Mouse (Mus musculus) kidney, postnatal 0 days (tissue): Measurements from ENCODE around the gene Ndufa11. TPM values are rescaled to one million over a fixed set of nuclear protein-coding genes. Genes with fewer than 3 reads are reported as not detected.
A peak's percentile ranks its signal among the peaks of the same experiment; 100 is the strongest.

Experiments used
- ATAC-seq: fragments of 200-750 bp; cut with Nextera tagmentation; replicated peaks from 2 replicates; pipeline ENCODE4 v1.8.0; 2017; ENCODE audit warnings: low read depth, moderate number of reproducible peaks, moderate TSS enrichment, moderate library complexity; ENCODE audit not compliant: low FRiP score
- DNase-seq: peaks from one replicate; pipeline ENCODE4 v3.0.0-alpha.2; 2016; ENCODE audit warnings: low spot score
- H3K27ac ChIP-seq: fragments of 300-500 bp; sonication (generic); 2 replicates; pipeline ENCODE4 v1.5.1; 2014; ENCODE audit warnings: mild to moderate bottlenecking
- H3K27me3 ChIP-seq: fragments of 300-500 bp; sonication (generic); 2 replicates; pipeline ENCODE4 v1.6.1; 2014; ENCODE audit warnings: low read length, mixed read lengths; ENCODE audit not compliant: insufficient read depth
- H3K36me3 ChIP-seq: fragments of 300-500 bp; sonication (generic); 2 replicates; pipeline ENCODE4 v1.6.1; 2014; ENCODE audit warnings: low read length, mixed read lengths; ENCODE audit not compliant: insufficient read depth
- H3K4me1 ChIP-seq: fragments of 300-500 bp; sonication (generic); replicated peaks from 2 replicates; pipeline ENCODE4 v1.6.1; 2014; ENCODE audit warnings: antibody characterized with exemption, low read length, mixed read lengths; ENCODE audit not compliant: insufficient read depth
- H3K4me2 ChIP-seq: fragments of 300-500 bp; sonication (generic); 2 replicates; pipeline ENCODE4 v1.6.1; 2014; ENCODE audit warnings: mild to moderate bottlenecking, low read length, moderate library complexity, mixed read lengths
- H3K4me3 ChIP-seq: fragments of 300-500 bp; sonication (generic); replicated peaks from 2 replicates; pipeline ENCODE4 v1.5.1; 2014; ENCODE audit warnings: low read depth, low read length
- H3K9ac ChIP-seq: fragments of 300-500 bp; sonication (generic); 2 replicates; pipeline ENCODE4 v1.6.1; 2014; ENCODE audit warnings: low read depth, low read length
- H3K9me3 ChIP-seq: fragments of 300-500 bp; sonication (generic); replicated peaks from 2 replicates; pipeline ENCODE4 v1.6.1; 2016; ENCODE audit warnings: low read length, inconsistent platforms, mixed read lengths
- CTCF ChIP-seq: IDR thresholded peaks from 2 replicates; pipeline ENCODE4 v1.5.1; 2016; ENCODE audit warnings: antibody characterized with exemption, low read depth, mild to moderate bottlenecking, moderate library complexity
- WGBS: fragments of 180-500 bp; shearing (Covaris S2); extraction: QIAGEN DNeasy Blood & Tissue Kit; methylation state at CpG from one replicate; pipeline ENCODE4 v1.1.7; 2014; 5-methylcytosine and 5-hydroxymethylcytosine counted together
- polyA plus RNA-seq: library from polyadenylated mRNA; unstranded; fragments of >200 nt; fragmentation: Nextera tagmentation; extraction: Ambion mirVana; gene quantifications from 2 replicates; pipeline ENCODE4 v1.2.1, GENCODE M21; 2015

Gene Ndufa11
- polyA plus RNA-seq, 1 experiment from 2014 or later = 742 TPM

GRCm38 (mm10) chr17:56754271-56755185 is 37.0 kb downstream of the Ndufa11 start:
- WGBS = 18% methylated on average over 36 of the region's 36 CpGs
- Histone ChIP-seq H3K27ac (no peak overlapping the region), H3K4me2 (0 out of 2 replicates have a peak overlapping the region, but pooled peaks have one; percentile 10), H3K9ac (no peak overlapping the region), H3K9me3 (no peaks in the 10 kb centered on the region), H3K4me1 (peaks cover 6% of the 10 kb centered on the region; the same call in 1 of the 2 replicates), H3K4me3 (no peak overlapping the region), H3K27me3 (peaks cover 13% of the 10 kb centered on the region; the same call in 1 of the 2 replicates), H3K36me3 (no peaks in the 10 kb centered on the region)
- DNase-seq (no peak), ATAC-seq (no peak)
- TF ChIP-seq CTCF = no peak

- WGBS = under 1% methylated on average over 49 of the region's 51 CpGs
- H3K9ac ChIP-seq = peak overlapping the region; percentile 70
- ATAC-seq (peak; percentile 19), DNase-seq (peak; percentile 36)
- H3K27me3 ChIP-seq = peaks cover 13% of the 10 kb centered on the region; the same call in 1 of the 2 replicates
- H3K4me3 ChIP-seq = peak overlapping the region; percentile 51
- TF ChIP-seq CTCF = peak; percentile 59
- H3K36me3 ChIP-seq = no peaks in the 10 kb centered on the region
- H3K27ac ChIP-seq = no peak overlapping the region
- H3K4me1 ChIP-seq = peaks cover 11% of the 10 kb centered on the region
- H3K9me3 ChIP-seq = no peaks in the 10 kb centered on the region
- peak overlapping the region; percentile 97 for H3K4me2 ChIP-seq
Observed at GRCm38 (mm10) chr17:56756703-56757399, 39.3 kb downstream of the Ndufa11 start.

GRCm38 (mm10) chr17:56757416-56758123 is 40.0 kb downstream of the Ndufa11 start, which contains the start of gene Nrtn:
Gene Nrtn, minus strand, starts transcription at chr17:56757530.
- Histone ChIP-seq H3K9me3 (no peaks in the 10 kb centered on the region), H3K27ac (no peak within 1 kb of the TSS; the same call in 1 of the 2 replicates), H3K9ac (peak within 1 kb of the TSS; percentile 70), H3K27me3 (peaks cover 13% of the 10 kb centered on the region; the same call in 1 of the 2 replicates), H3K4me1 (peaks cover 17% of the 10 kb centered on the region), H3K36me3 (no peaks in the 10 kb centered on the region), H3K4me2 (peak within 1 kb of the TSS; percentile 97), H3K4me3 (peak within 1 kb of the TSS; percentile 51)
- peak; percentile 73 for ATAC-seq
- DNase-seq = peak; percentile 88
- WGBS = under 1% methylated on average over 46 of the region's 48 CpGs
- no peak for TF ChIP-seq CTCF

- 3% methylated on average over 12 of the region's 12 CpGs for WGBS
- Histone ChIP-seq H3K9ac (no peak overlapping the region), H3K27ac (no peak overlapping the region), H3K4me2 (peak overlapping the region; percentile 97; the same call in 1 of the 2 replicates), H3K9me3 (no peaks in the 10 kb centered on the region), H3K36me3 (no peaks in the 10 kb centered on the region), H3K27me3 (peaks cover 13% of the 10 kb centered on the region; the same call in 1 of the 2 replicates), H3K4me1 (peaks cover 20% of the 10 kb centered on the region), H3K4me3 (no peak overlapping the region)
- DNase-seq (peak; percentile 67), ATAC-seq (0 out of 2 replicates have a peak, but pooled peaks have one; percentile 29)
- peak; percentile 71 for TF ChIP-seq CTCF
Observed at GRCm38 (mm10) chr17:56758132-56758531, 40.6 kb downstream of the Ndufa11 start.

- Histone ChIP-seq H3K4me3 (no peak overlapping the region), H3K9ac (no peak overlapping the region), H3K27ac (no peak overlapping the region), H3K9me3 (no peaks in the 10 kb centered on the region), H3K36me3 (no peaks in the 10 kb centered on the region), H3K4me2 (no peak overlapping the region), H3K27me3 (peaks cover 13% of the 10 kb centered on the region; the same call in 1 of the 2 replicates), H3K4me1 (peaks cover 20% of the 10 kb centered on the region)
- TF ChIP-seq CTCF = no peak
- no peak for ATAC-seq
- no peak for DNase-seq
- 32% methylated on average over 7 of the region's 7 CpGs for WGBS
Observed at GRCm38 (mm10) chr17:56759261-56759660, 41.7 kb downstream of the Ndufa11 start.
